Mouse (Mus musculus) spleen, adult 2 months (tissue): ENCODE measurements around the gene Sult2a6.

Source experiments
- CTCF ChIP-seq: fragments of 200-500 bp; IDR thresholded peaks from 2 replicates; pipeline ENCODE4 v1.5.1; 2011; ENCODE audit warnings: mild to moderate bottlenecking, inconsistent platforms; ENCODE audit not compliant: insufficient read depth, insufficient read length, insufficient replicate concordance; ENCODE audit errors: extremely low read depth
- POLR2A ChIP-seq: fragments of 200-500 bp; IDR thresholded peaks from 2 replicates; pipeline ENCODE4 v1.6.1; 2011; ENCODE audit warnings: low read depth, low read length, inconsistent platforms

GRCm38 (mm10) chr7:14202487-14202886, 52.2 kb downstream of the Sult2a6 start:
- TF ChIP-seq CTCF (no peak), POLR2A (no peak)
